Mouse (Mus musculus) midbrain, embryonic 10.5 days (tissue): Measurements from ENCODE around the gene Dlg2. TPM values are rescaled to one million over a fixed set of nuclear protein-coding genes. Genes with fewer than 3 reads are reported as not detected.

Experiments
- DNase-seq: peaks from one replicate; pipeline ENCODE4 v3.0.0-alpha.2; 2017; ENCODE audit warnings: low spot score
- H3K27ac ChIP-seq: fragments of 300-500 bp; sonication (generic); replicated peaks from 2 replicates; pipeline ENCODE4 v1.5.1; 2016; ENCODE audit warnings: mild to moderate bottlenecking
- H3K27me3 ChIP-seq: fragments of 300-500 bp; sonication (generic); 2 replicates; pipeline ENCODE4 v1.6.1; 2016; ENCODE audit warnings: low read depth, mild to moderate bottlenecking; ENCODE audit not compliant: poor library complexity, severe bottlenecking
- H3K36me3 ChIP-seq: fragments of 300-500 bp; sonication (generic); 2 replicates; pipeline ENCODE4 v1.6.1; 2016; ENCODE audit warnings: mild to moderate bottlenecking, moderate library complexity
- H3K4me1 ChIP-seq: fragments of 300-500 bp; sonication (generic); 2 replicates; pipeline ENCODE4 v1.6.1; 2016
- H3K4me3 ChIP-seq: fragments of 300-500 bp; sonication (generic); 2 replicates; pipeline ENCODE4 v1.5.1; 2016; ENCODE audit warnings: mild to moderate bottlenecking, moderate library complexity
- H3K9me3 ChIP-seq: fragments of 300-500 bp; sonication (generic); replicated peaks from 2 replicates; pipeline ENCODE4 v1.6.1; 2016; ENCODE audit warnings: mild to moderate bottlenecking
- WGBS: fragments of 180-500 bp; shearing (Covaris S2); methylation state at CpG from one replicate; pipeline ENCODE4 v1.1.7; 2016; 5-methylcytosine and 5-hydroxymethylcytosine counted together
- polyA plus RNA-seq: library from polyadenylated mRNA; unstranded; fragments of >200 nt; fragmentation: Nextera tagmentation; extraction: Ambion mirVana; gene quantifications from 2 replicates; pipeline ENCODE4 v1.2.1, GENCODE M21; 2016

Gene Dlg2
- polyA plus RNA-seq, 1 experiment from 2014 or later: 1.1 TPM

DNA sequence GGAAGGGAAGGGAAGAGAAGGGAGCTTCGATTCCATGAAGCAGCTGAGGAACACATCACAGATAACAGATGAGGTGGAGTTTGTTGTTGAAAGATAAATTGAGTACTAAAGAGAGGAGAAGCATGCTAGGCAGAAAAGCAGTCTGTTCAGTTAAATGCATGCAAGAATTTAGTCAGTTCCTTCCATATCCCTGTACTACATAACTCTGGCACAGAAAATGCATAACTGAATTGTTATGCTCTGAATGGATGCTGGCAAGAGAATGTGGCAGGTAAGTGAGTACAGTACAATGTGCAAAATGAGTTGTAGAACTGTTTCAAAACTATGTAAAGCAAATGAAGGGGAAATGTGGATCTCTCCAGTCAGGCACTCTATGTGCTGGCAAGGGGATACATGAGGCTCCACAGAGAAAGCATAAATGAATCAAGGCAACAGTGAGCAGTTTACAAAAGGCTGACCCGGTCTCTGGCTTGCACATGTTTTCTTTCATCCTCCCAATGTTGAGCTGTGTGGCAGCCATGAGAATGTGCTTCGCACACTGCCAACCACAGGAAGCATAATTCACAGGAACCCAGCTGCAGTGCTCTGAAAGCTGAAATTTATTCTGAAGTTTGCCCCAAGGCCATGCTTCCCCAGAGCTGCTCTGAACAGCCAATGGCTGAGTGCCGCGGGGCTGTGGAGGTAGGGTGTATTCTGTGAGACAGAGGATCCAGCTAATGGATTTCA lies 1386.5 kb downstream of the Dlg2 start:
- no peaks in the 10 kb centered on the region for H3K9me3 ChIP-seq
- 83% methylated on average over 5 of the region's 5 CpGs for WGBS
- no peaks in the 10 kb centered on the region for H3K36me3 ChIP-seq
- DNase-seq: no peak
- no peak overlapping the region for H3K27ac ChIP-seq
- no peaks in the 10 kb centered on the region for H3K4me1 ChIP-seq
- no peaks in the 10 kb centered on the region for H3K27me3 ChIP-seq
- no peak overlapping the region for H3K4me3 ChIP-seq

DNA sequence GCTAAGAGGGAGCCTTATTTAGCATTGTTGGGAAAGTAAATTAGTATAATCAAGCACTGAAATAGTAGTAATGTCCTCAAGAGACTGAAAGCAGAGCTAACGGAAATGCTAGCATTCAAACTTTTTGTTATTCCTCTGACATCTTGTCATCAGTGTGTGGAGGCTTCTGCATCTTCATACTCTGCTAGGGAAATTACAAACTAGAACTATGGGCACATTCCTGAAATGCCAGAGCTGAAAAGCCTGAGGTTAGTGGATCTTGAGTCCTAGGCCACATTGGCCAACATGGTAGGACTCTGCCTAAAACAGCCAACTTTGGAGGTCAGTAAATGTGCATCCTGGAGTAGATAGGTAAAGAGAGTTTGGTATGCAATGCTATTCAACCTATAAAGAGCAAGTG lies 1392.4 kb downstream of the Dlg2 start:
- Histone ChIP-seq H3K4me1 (no peaks in the 10 kb centered on the region), H3K9me3 (no peaks in the 10 kb centered on the region), H3K4me3 (no peak overlapping the region), H3K27me3 (no peaks in the 10 kb centered on the region), H3K36me3 (no peaks in the 10 kb centered on the region), H3K27ac (no peak overlapping the region)
- WGBS: 84% methylated on average over 1 of the region's 1 CpGs
- no peak for DNase-seq

DNA sequence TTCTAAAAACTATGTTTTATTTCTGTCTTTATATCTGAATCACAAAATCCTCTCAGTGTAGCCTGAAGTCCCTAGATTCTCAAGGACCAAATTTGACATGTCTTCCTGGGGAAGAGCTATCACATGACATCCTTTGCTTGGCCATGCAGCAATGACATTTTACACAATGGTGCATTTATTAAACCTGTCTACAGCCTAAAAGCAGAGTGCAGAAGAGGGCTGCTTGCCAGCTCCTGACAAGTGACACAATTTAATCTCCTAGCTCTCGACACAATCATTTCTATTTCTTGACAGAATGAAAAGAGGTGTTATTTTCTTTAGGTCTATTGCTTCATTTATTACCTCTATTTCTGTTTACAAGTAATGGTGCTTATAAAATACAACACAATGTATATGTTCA lies 1400.4 kb downstream of the Dlg2 start:
- WGBS: 84% methylated on average over 1 of the region's 1 CpGs
- Histone ChIP-seq H3K27ac (no peak overlapping the region), H3K36me3 (no peaks in the 10 kb centered on the region), H3K27me3 (no peaks in the 10 kb centered on the region), H3K4me3 (no peak overlapping the region), H3K9me3 (no peaks in the 10 kb centered on the region), H3K4me1 (no peaks in the 10 kb centered on the region)
- no peak for DNase-seq

DNA sequence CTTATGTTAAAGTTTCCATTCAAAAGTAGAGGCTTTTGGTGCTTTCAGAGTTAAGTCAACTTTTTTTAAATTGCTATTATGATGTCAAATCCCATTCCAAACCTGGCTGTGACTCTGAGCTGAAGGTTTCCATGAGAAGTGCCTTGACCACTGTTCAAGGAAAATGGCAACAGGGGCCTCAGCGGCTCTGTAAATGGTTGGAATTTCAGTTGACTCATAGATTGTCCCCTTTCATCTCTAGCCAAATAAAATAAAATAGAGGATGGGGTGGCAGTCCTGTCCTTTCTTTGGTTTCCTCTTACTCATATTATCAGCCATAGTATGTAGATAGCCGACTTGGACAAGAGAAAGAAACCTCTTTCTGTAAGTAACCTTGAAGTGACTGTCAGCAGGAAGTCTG lies 1401.3 kb downstream of the Dlg2 start:
- Histone ChIP-seq H3K36me3 (no peaks in the 10 kb centered on the region), H3K4me1 (no peaks in the 10 kb centered on the region), H3K27me3 (no peaks in the 10 kb centered on the region), H3K27ac (no peak overlapping the region), H3K9me3 (no peaks in the 10 kb centered on the region), H3K4me3 (no peak overlapping the region)
- 86% methylated on average over 2 of the region's 2 CpGs for WGBS
- DNase-seq: no peak

DNA sequence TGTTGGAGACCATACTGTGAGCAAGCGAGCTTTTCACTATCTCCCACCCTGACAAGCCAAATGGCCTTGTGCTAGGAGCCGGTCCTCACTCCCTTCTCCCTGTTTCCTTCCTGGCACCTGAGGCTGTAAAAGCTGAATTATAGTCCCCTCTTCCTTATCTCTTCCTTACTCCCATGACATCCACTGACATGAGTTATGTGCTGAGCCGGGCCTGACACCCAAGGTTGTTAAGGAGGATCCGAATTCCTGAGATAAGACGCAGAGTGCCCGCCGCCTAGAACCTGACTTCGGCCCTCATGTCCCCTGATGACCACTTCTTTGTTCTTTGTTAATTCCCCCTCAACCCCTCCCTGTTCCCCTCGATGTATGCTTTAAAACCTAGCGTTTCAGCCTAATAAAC lies 1409.9 kb downstream of the Dlg2 start:
- WGBS: 93% methylated on average over 10 of the region's 10 CpGs
- no peak overlapping the region for H3K27ac ChIP-seq
- no peak overlapping the region for H3K4me3 ChIP-seq
- no peaks in the 10 kb centered on the region for H3K36me3 ChIP-seq
- H3K9me3 ChIP-seq: no peaks in the 10 kb centered on the region
- H3K4me1 ChIP-seq: no peaks in the 10 kb centered on the region
- no peaks in the 10 kb centered on the region for H3K27me3 ChIP-seq
- DNase-seq: no peak

DNA sequence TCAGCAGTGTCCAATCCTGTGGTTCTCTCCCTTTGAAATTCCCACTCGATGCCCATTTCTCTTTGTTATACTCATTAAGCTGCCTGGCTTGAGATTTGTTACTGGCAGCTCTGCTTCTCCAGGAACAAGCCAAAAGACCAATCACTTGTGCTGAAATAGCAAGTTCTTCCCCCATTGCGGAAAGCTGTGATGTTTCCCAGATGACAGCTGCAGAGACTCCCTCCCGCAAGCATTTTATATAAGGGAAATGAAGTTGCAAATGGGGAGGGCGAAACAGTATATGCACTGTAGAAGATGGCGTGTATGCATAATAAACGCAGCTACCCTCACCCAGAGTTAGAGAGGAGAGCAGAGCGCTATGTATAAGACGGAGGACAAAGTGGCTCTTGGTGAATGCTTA lies 1417.5 kb downstream of the Dlg2 start:
- no peaks in the 10 kb centered on the region for H3K36me3 ChIP-seq
- no peaks in the 10 kb centered on the region for H3K9me3 ChIP-seq
- H3K27ac ChIP-seq: no peak overlapping the region
- no peak overlapping the region for H3K4me3 ChIP-seq
- 92% methylated on average over 8 of the region's 8 CpGs for WGBS
- no peaks in the 10 kb centered on the region for H3K27me3 ChIP-seq
- no peaks in the 10 kb centered on the region for H3K4me1 ChIP-seq
- DNase-seq: no peak

DNA sequence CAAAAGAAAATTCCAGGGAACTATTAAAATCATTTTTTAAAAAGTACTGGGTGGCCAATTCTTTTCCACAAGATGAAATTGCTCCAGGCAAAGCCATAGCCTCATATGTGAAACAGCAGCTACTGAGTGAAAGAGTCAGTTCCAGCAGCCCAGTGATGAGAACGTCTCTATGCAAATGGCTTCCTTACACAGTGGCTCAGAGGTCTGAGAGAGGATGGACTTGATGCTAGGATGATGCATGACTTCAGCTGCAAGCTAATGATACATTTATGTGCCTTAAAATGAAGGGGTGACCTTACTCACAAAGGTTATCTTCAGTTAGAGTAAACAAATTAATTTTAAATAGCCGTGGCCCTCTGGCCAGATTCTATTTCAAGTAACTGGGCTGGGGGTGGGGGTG lies 1420.5 kb downstream of the Dlg2 start:
- 55% methylated on average over 2 of the region's 2 CpGs for WGBS
- Histone ChIP-seq H3K27me3 (no peaks in the 10 kb centered on the region), H3K9me3 (no peaks in the 10 kb centered on the region), H3K4me3 (no peak overlapping the region), H3K27ac (no peak overlapping the region), H3K4me1 (no peaks in the 10 kb centered on the region), H3K36me3 (no peaks in the 10 kb centered on the region)
- DNase-seq: no peak

DNA sequence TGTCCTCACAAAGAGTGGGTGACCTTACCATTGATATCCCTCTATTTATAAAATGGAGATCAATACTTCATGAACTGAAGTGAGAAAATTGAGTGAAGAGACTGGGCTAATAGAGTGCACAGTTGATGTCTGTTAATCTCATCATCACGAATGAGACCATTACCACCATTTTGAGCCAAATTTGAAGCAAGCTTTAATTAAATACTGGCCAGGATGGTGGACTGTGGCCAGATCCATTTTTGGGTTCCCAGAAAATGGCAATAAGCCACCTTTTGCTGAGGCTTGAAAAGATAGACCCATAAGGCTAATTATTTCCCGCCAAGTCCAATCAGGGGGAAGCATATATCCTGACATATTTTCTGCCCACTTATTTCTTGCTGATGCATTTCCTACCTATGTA lies 1421.0 kb downstream of the Dlg2 start:
- Histone ChIP-seq H3K9me3 (no peaks in the 10 kb centered on the region), H3K36me3 (no peaks in the 10 kb centered on the region), H3K27me3 (no peaks in the 10 kb centered on the region), H3K27ac (no peak overlapping the region), H3K4me3 (no peak overlapping the region), H3K4me1 (no peaks in the 10 kb centered on the region)
- 92% methylated on average over 2 of the region's 2 CpGs for WGBS
- no peak for DNase-seq

DNA sequence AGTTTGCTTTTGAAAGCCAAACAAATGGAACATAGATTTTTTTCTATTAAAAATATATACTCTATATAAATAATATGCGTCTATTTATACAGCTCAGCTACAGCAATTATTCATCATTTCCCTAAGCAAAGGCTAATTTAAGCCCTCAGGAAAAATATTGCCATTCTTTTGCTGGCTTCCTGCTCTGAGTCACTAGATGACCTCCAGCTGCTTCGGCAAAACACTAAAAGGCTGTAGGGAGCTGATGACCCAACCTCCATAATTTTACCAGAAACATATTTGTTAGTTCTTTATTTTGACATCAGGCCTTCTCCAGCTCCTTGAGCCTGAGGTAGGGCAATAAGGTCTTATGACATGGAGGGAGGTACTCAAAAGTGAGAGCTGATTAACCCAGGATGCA lies 1426.0 kb downstream of the Dlg2 start:
- no peaks in the 10 kb centered on the region for H3K36me3 ChIP-seq
- H3K27ac ChIP-seq: no peak overlapping the region
- no peak overlapping the region for H3K4me3 ChIP-seq
- H3K27me3 ChIP-seq: no peaks in the 10 kb centered on the region
- no peaks in the 10 kb centered on the region for H3K9me3 ChIP-seq
- WGBS: 89% methylated on average over 2 of the region's 2 CpGs
- DNase-seq: no peak
- H3K4me1 ChIP-seq: no peaks in the 10 kb centered on the region

DNA sequence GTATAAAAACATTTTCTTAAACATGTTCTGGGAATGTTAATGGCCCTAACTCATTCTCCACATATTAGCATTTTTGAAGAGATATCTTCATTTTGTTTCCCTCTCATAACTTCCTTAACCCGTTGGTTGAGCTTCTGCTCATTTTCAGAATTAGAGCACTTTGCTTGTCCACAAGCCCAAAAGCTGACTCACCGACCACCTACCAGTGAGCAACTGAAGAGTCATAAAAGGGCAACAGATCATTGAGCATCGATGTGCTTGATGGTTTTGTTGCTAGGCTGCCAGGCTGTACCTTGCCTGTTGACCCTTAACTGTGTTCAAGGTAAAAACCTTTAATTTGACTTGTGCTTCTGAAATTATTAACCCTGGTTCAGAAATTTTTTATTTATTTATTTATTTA lies 1440.3 kb downstream of the Dlg2 start:
- Histone ChIP-seq H3K9me3 (no peaks in the 10 kb centered on the region), H3K4me1 (no peaks in the 10 kb centered on the region), H3K27ac (no peak overlapping the region), H3K4me3 (no peak overlapping the region), H3K27me3 (no peaks in the 10 kb centered on the region), H3K36me3 (no peaks in the 10 kb centered on the region)
- 86% methylated on average over 3 of the region's 3 CpGs for WGBS
- no peak for DNase-seq

DNA sequence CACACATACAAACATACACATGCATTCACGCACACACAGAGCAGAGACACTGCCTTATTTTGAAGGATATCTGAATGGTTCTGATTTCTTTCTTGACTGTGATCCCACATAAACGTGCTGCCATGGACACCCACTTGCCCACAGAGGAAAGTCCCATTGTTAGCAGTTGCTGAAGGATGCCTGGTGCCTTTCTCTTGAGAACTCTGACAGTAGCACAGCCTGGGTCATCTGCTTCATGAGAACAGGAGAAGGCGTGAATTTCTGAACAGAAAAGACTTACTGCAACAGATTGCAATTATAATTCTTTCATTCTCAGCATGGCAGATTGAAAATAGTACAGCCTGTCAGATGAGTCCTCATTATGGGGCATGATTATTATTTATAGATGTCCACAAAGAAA lies 1442.6 kb downstream of the Dlg2 start:
- no peak overlapping the region for H3K4me3 ChIP-seq
- H3K27me3 ChIP-seq: no peaks in the 10 kb centered on the region
- no peaks in the 10 kb centered on the region for H3K4me1 ChIP-seq
- H3K27ac ChIP-seq: no peak overlapping the region
- WGBS: 81% methylated on average over 3 of the region's 3 CpGs
- no peaks in the 10 kb centered on the region for H3K9me3 ChIP-seq
- no peaks in the 10 kb centered on the region for H3K36me3 ChIP-seq
- DNase-seq: no peak

DNA sequence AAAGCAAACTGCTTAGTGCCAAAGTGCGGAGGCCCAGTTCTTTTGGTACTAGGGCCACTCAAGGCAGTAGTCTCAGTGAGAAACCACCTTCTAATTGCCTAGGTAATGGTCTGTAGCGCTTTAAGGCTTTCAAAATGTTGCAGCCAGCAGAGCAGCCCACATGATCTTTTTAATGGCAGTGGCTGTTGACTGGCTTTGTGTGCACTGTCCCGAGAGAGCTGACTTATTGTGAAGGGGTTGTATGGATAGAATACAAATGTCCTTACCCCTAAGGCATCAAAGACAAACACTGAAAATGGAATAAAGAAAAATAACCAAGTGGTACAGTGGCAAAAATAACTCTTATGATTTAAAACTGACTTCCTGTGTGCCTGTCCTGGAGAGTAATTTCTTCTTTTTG lies 1443.3 kb downstream of the Dlg2 start:
- Histone ChIP-seq H3K4me3 (no peak overlapping the region), H3K4me1 (no peaks in the 10 kb centered on the region), H3K9me3 (no peaks in the 10 kb centered on the region), H3K27me3 (no peaks in the 10 kb centered on the region), H3K27ac (no peak overlapping the region), H3K36me3 (no peaks in the 10 kb centered on the region)
- DNase-seq: no peak
- WGBS: 84% methylated on average over 3 of the region's 3 CpGs

DNA sequence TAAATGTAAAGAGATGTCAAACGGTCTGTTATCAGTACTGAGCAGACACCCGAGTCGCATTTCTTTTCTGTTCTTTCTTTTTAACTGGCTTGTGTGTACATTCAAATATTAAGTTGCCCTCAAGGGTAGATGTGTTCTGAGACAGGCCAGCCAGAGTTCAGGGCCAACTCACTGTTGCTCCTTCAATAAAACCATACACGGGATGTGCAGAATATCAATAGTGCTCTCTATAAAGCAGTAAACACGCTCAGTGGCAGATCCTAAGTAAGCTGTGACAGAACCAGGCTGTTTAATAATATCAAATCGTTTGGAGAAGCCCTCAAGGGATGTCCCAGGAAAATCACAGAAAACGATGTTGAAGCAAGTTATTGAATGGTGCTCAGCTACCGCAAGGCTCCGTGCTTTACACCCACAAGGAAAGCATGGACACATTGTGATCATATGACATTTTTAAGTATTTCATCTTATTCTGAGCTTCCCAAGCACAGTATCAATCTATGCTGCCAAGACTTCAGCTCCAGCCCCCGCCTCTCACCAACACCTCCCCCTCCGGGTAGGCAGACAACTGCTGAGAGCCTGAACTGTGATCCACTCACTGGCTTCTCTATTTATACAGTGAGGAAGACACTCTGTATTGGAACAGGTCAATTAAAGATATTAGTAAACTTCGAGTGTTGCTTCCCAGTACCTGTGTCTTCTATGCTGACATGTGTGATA lies 1458.6 kb downstream of the Dlg2 start:
- no peak overlapping the region for H3K27ac ChIP-seq
- no peaks in the 10 kb centered on the region for H3K27me3 ChIP-seq
- H3K4me3 ChIP-seq: no peak overlapping the region
- WGBS: 79% methylated on average over 12 of the region's 12 CpGs
- H3K9me3 ChIP-seq: no peaks in the 10 kb centered on the region
- no peak for DNase-seq
- H3K36me3 ChIP-seq: no peaks in the 10 kb centered on the region
- peaks cover 14% of the 10 kb centered on the region for H3K4me1 ChIP-seq
